Mouse (Mus musculus) hindbrain, embryonic 11.5 days (tissue): ENCODE measurements around the gene Ift52. TPM values are rescaled to one million over a fixed set of nuclear protein-coding genes. Genes with fewer than 3 reads are reported as not detected.

Source experiments
- ATAC-seq: fragments of 200-750 bp; cut with Nextera tagmentation; 2 replicates; pipeline ENCODE4 v1.8.0; 2017; ENCODE audit warnings: mild to moderate bottlenecking, moderate TSS enrichment, moderate library complexity; ENCODE audit not compliant: low FRiP score
- DNase-seq: peaks from one replicate; pipeline ENCODE4 v3.0.0-alpha.2; 2015; ENCODE audit warnings: low spot score
- H3K27ac ChIP-seq: fragments of 300-500 bp; sonication (generic); 2 replicates; pipeline ENCODE4 v1.5.1; 2014; ENCODE audit warnings: mild to moderate bottlenecking, low read depth, low read length
- H3K27me3 ChIP-seq: fragments of 300-500 bp; sonication (generic); 2 replicates; pipeline ENCODE4 v1.6.1; 2014; ENCODE audit warnings: mild to moderate bottlenecking, low read length, moderate library complexity, mixed read lengths; ENCODE audit not compliant: control insufficient read depth, insufficient read depth
- H3K36me3 ChIP-seq: fragments of 300-500 bp; sonication (generic); 2 replicates; pipeline ENCODE4 v1.6.1; 2014; ENCODE audit warnings: mild to moderate bottlenecking, low read length, moderate library complexity, mixed read lengths; ENCODE audit not compliant: control insufficient read depth, insufficient read depth
- H3K4me1 ChIP-seq: fragments of 300-500 bp; sonication (generic); replicated peaks from 2 replicates; pipeline ENCODE4 v1.6.1; 2014; ENCODE audit warnings: low read length, mixed read lengths; ENCODE audit not compliant: control insufficient read depth, insufficient read depth
- H3K4me2 ChIP-seq: fragments of 300-500 bp; sonication (generic); replicated peaks from 2 replicates; pipeline ENCODE4 v1.6.1; 2014; ENCODE audit warnings: mild to moderate bottlenecking, low read depth, low read length
- H3K4me3 ChIP-seq: fragments of 300-500 bp; sonication (generic); 2 replicates; pipeline ENCODE4 v1.5.1; 2014; ENCODE audit warnings: low read depth, low read length
- H3K9ac ChIP-seq: fragments of 300-500 bp; sonication (generic); 2 replicates; pipeline ENCODE4 v1.6.1; 2014; ENCODE audit warnings: low read depth, low read length
- H3K9me3 ChIP-seq: fragments of 300-500 bp; sonication (generic); 2 replicates; pipeline ENCODE4 v1.6.1; 2016; ENCODE audit warnings: low read length; ENCODE audit not compliant: control insufficient read depth
- WGBS: fragments of 180-500 bp; shearing (Covaris S2); extraction: QIAGEN DNeasy Blood & Tissue Kit; methylation state at CpG from one replicate; pipeline ENCODE4 v1.1.7; 2014; 5-methylcytosine and 5-hydroxymethylcytosine counted together
- polyA plus RNA-seq: library from polyadenylated mRNA; unstranded; fragments of >200 nt; fragmentation: Nextera tagmentation; extraction: Ambion mirVana; gene quantifications from 2 replicates; pipeline ENCODE4 v1.2.1, GENCODE M21; 2014

The Ift52 gene
- polyA plus RNA-seq, 1 experiment from 2014 or later = 63.6 TPM

GRCm38 (mm10) chr2:163060630-163061029, 43.5 kb downstream of the Ift52 start:
- Histone ChIP-seq H3K27me3 (no peaks in the 10 kb centered on the region), H3K27ac (no peak overlapping the region), H3K9me3 (no peaks in the 10 kb centered on the region), H3K36me3 (no peaks in the 10 kb centered on the region), H3K4me3 (no peak overlapping the region), H3K9ac (no peak overlapping the region), H3K4me1 (no peaks in the 10 kb centered on the region), H3K4me2 (no peak overlapping the region)
- ATAC-seq (no peak), DNase-seq (no peak)
- 85% methylated on average over 6 of the region's 6 CpGs for WGBS

- no peaks in the 10 kb centered on the region for H3K9me3 ChIP-seq
- no peak overlapping the region for H3K9ac ChIP-seq
- H3K27me3 ChIP-seq = no peaks in the 10 kb centered on the region
- H3K4me3 ChIP-seq = no peak overlapping the region
- no peaks in the 10 kb centered on the region for H3K36me3 ChIP-seq
- ATAC-seq (no peak), DNase-seq (no peak)
- WGBS = 84% methylated on average over 8 of the region's 8 CpGs
- no peaks in the 10 kb centered on the region for H3K4me1 ChIP-seq
- no peak overlapping the region for H3K27ac ChIP-seq
- no peak overlapping the region for H3K4me2 ChIP-seq
Measured at GRCm38 (mm10) chr2:163061203-163062118, 44.3 kb downstream of the Ift52 start.

DNA sequence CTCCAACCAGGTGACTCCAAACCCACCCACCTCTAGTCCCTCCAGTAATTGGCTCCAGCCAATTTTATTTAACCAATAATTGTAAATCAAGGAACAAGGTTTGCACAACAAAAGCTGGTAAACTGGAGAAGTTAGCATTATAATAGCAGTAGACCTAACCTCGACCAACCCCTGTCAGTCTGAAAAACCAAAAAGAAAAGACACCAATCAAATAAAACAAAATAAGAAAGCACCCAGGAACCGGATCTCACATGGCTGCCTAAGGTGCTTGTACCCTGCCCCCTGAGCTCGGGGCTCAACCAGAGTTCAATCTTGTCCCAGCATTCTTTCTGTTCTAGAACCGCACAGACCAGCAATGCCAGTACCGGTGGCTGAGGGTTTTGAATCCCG, 45.0 kb downstream of the Ift52 start:
- Histone ChIP-seq H3K9ac (no peak overlapping the region), H3K4me3 (no peak overlapping the region), H3K4me1 (no peaks in the 10 kb centered on the region), H3K27me3 (no peaks in the 10 kb centered on the region), H3K4me2 (no peak overlapping the region), H3K36me3 (no peaks in the 10 kb centered on the region), H3K9me3 (no peaks in the 10 kb centered on the region), H3K27ac (no peak overlapping the region)
- DNase-seq (no peak), ATAC-seq (no peak)
- 73% methylated on average over 6 of the region's 6 CpGs for WGBS

GRCm38 (mm10) chr2:163066326-163066725, 49.2 kb downstream of the Ift52 start:
- ATAC-seq (no peak), DNase-seq (no peak)
- no peak overlapping the region for H3K9ac ChIP-seq
- WGBS = 88% methylated on average over 6 of the region's 6 CpGs
- H3K36me3 ChIP-seq = no peaks in the 10 kb centered on the region
- H3K27ac ChIP-seq = no peak overlapping the region
- H3K4me3 ChIP-seq = no peak overlapping the region
- H3K4me1 ChIP-seq = no peaks in the 10 kb centered on the region
- no peaks in the 10 kb centered on the region for H3K9me3 ChIP-seq
- no peaks in the 10 kb centered on the region for H3K27me3 ChIP-seq
- no peak overlapping the region for H3K4me2 ChIP-seq

DNA sequence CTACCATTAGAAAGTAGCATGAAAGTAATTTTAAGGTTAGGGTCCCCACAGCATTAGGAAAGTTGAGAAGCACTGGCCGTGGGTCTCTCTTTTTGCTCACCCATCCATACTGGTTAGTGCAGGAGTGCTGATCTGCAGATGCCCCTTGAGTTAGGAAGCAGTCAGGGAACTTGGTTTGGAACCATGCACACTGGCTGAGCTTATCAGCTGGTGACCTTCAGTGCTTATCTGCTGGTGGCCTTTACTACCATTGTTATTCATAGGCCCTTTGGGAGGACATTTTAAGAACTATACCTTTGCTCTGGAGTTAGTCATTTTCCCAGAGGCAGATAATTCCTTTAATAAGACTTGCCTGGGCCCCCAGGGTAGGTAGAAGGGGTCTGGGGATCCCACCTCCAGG, 50.1 kb downstream of the Ift52 start:
- Histone ChIP-seq H3K36me3 (no peaks in the 10 kb centered on the region), H3K9me3 (no peaks in the 10 kb centered on the region), H3K4me1 (no peaks in the 10 kb centered on the region), H3K9ac (no peak overlapping the region), H3K4me3 (no peak overlapping the region), H3K27ac (no peak overlapping the region), H3K4me2 (no peak overlapping the region), H3K27me3 (no peaks in the 10 kb centered on the region)
- DNase-seq = no peak
- 96% methylated on average over 1 of the region's 1 CpGs for WGBS
- ATAC-seq = no peak

DNA sequence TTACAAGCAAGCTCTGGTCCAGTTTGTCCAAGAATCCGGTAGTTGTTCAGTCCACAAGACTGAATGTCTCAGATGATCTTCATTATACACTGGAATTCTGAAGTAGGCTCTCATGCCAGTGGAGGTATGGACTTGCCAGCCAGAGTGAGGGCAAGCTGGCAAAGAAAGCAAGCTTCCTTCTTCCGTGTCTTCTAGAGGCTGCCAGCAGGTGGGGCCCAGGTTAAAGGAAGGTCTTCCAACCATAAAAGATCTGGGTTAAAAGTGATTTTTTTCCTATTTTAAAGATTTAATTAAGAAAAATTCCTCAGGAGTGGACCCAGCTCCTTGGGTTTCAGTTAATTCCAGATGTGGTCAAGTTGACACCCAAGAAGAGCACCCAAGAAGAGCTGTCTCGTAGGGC, 53.1 kb downstream of the Ift52 start:
- ATAC-seq (no peak), DNase-seq (no peak)
- no peak overlapping the region for H3K4me3 ChIP-seq
- WGBS = 93% methylated on average over 3 of the region's 3 CpGs
- no peaks in the 10 kb centered on the region for H3K4me1 ChIP-seq
- no peak overlapping the region for H3K9ac ChIP-seq
- no peaks in the 10 kb centered on the region for H3K9me3 ChIP-seq
- H3K27me3 ChIP-seq = no peaks in the 10 kb centered on the region
- no peaks in the 10 kb centered on the region for H3K36me3 ChIP-seq
- H3K4me2 ChIP-seq = no peak overlapping the region
- no peak overlapping the region for H3K27ac ChIP-seq

GRCm38 (mm10) chr2:163071590-163071989, 54.4 kb downstream of the Ift52 start:
- Histone ChIP-seq H3K4me2 (no peak overlapping the region), H3K4me1 (no peaks in the 10 kb centered on the region), H3K9me3 (no peaks in the 10 kb centered on the region), H3K27me3 (no peaks in the 10 kb centered on the region), H3K36me3 (no peaks in the 10 kb centered on the region), H3K4me3 (no peak overlapping the region), H3K9ac (no peak overlapping the region), H3K27ac (no peak overlapping the region)
- ATAC-seq (no peak), DNase-seq (no peak)
- 90% methylated on average over 3 of the region's 3 CpGs for WGBS

DNA sequence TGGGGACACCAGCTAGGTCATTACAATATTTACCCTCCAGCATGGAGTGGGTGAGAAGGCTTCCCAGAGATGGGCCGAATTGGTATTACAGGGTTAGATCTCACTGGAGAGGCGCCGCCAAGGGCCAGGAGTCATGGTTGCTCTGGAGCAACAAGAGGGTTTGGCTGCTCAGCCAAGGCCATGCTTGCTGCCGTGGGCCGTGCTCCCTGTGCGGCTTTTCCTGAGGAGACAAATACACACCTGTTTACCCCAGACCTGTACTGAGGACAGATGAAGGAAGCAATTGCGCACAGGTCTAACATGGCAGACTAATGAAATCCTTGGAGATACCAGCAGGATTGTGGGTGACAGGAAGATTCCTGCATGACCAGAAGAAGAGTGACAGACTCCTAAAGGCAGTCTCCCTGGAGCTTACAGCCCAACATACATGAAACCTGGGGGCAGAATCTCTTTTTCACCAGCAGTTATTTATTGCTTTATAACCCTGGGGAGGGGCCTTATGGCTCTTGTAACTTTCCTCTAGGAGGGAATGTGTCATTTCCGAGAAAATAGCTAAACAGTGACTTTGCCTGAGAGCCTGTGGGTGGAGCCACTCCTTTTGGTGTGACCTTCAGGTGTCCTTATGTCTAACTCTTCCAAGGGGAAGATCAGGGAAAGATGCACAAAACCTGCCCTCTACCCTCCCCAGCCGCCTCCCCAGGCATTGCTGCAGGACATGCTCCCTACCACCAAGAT, 56.0 kb downstream of the Ift52 start:
- WGBS = 93% methylated on average over 9 of the region's 9 CpGs
- DNase-seq (no peak), ATAC-seq (no peak)
- H3K27me3 ChIP-seq = no peaks in the 10 kb centered on the region
- no peak overlapping the region for H3K9ac ChIP-seq
- H3K36me3 ChIP-seq = no peaks in the 10 kb centered on the region
- H3K4me1 ChIP-seq = no peaks in the 10 kb centered on the region
- H3K4me2 ChIP-seq = no peak overlapping the region
- H3K9me3 ChIP-seq = no peaks in the 10 kb centered on the region
- H3K4me3 ChIP-seq = no peak overlapping the region
- H3K27ac ChIP-seq = no peak overlapping the region

DNA sequence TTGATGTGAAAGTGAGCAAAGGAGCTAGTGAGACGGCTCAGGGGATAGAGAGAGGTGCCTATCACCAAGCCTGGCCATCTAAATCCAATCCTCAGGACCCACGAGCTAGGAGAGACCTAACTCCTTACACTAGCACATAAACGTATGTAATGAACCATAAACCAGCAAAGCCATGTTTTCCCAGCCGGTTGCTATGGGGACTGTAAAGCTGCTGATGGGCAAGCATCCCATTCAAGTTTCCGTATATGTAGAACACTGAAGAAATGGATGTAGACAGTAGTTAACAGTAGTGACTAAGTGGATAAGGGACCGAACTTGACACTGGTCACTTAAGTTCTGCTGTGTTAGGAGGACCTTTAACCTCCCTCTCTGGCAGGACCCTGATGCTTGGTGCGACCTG, 56.9 kb downstream of the Ift52 start:
- DNase-seq = no peak
- no peaks in the 10 kb centered on the region for H3K36me3 ChIP-seq

More for the DNA sequence above, 56.9 kb downstream of the Ift52 start:
- WGBS = 88% methylated on average over 7 of the region's 7 CpGs
- Histone ChIP-seq H3K4me3 (no peak overlapping the region), H3K27me3 (no peaks in the 10 kb centered on the region), H3K9ac (no peak overlapping the region), H3K9me3 (no peaks in the 10 kb centered on the region), H3K4me2 (no peak overlapping the region), H3K4me1 (no peaks in the 10 kb centered on the region), H3K27ac (no peak overlapping the region)
- ATAC-seq = no peak
